Mouse (Mus musculus) hindbrain, embryonic 11.5 days (tissue): ENCODE measurements around the gene Ifitm1. TPM values are rescaled to one million over a fixed set of nuclear protein-coding genes. Genes with fewer than 3 reads are reported as not detected.

Source experiments
- ATAC-seq: fragments of 200-750 bp; cut with Nextera tagmentation; 2 replicates; pipeline ENCODE4 v1.8.0; 2017; ENCODE audit warnings: mild to moderate bottlenecking, moderate TSS enrichment, moderate library complexity; ENCODE audit not compliant: low FRiP score
- DNase-seq: peaks from one replicate; pipeline ENCODE4 v3.0.0-alpha.2; 2015; ENCODE audit warnings: low spot score
- H3K27ac ChIP-seq: fragments of 300-500 bp; sonication (generic); 2 replicates; pipeline ENCODE4 v1.5.1; 2014; ENCODE audit warnings: mild to moderate bottlenecking, low read depth, low read length
- H3K27me3 ChIP-seq: fragments of 300-500 bp; sonication (generic); 2 replicates; pipeline ENCODE4 v1.6.1; 2014; ENCODE audit warnings: mild to moderate bottlenecking, low read length, moderate library complexity, mixed read lengths; ENCODE audit not compliant: control insufficient read depth, insufficient read depth
- H3K36me3 ChIP-seq: fragments of 300-500 bp; sonication (generic); 2 replicates; pipeline ENCODE4 v1.6.1; 2014; ENCODE audit warnings: mild to moderate bottlenecking, low read length, moderate library complexity, mixed read lengths; ENCODE audit not compliant: control insufficient read depth, insufficient read depth
- H3K4me1 ChIP-seq: fragments of 300-500 bp; sonication (generic); replicated peaks from 2 replicates; pipeline ENCODE4 v1.6.1; 2014; ENCODE audit warnings: low read length, mixed read lengths; ENCODE audit not compliant: control insufficient read depth, insufficient read depth
- H3K4me2 ChIP-seq: fragments of 300-500 bp; sonication (generic); replicated peaks from 2 replicates; pipeline ENCODE4 v1.6.1; 2014; ENCODE audit warnings: mild to moderate bottlenecking, low read depth, low read length
- H3K4me3 ChIP-seq: fragments of 300-500 bp; sonication (generic); 2 replicates; pipeline ENCODE4 v1.5.1; 2014; ENCODE audit warnings: low read depth, low read length
- H3K9ac ChIP-seq: fragments of 300-500 bp; sonication (generic); 2 replicates; pipeline ENCODE4 v1.6.1; 2014; ENCODE audit warnings: low read depth, low read length
- H3K9me3 ChIP-seq: fragments of 300-500 bp; sonication (generic); 2 replicates; pipeline ENCODE4 v1.6.1; 2016; ENCODE audit warnings: low read length; ENCODE audit not compliant: control insufficient read depth
- WGBS: fragments of 180-500 bp; shearing (Covaris S2); extraction: QIAGEN DNeasy Blood & Tissue Kit; methylation state at CpG from one replicate; pipeline ENCODE4 v1.1.7; 2014; 5-methylcytosine and 5-hydroxymethylcytosine counted together
- polyA plus RNA-seq: library from polyadenylated mRNA; unstranded; fragments of >200 nt; fragmentation: Nextera tagmentation; extraction: Ambion mirVana; gene quantifications from 2 replicates; pipeline ENCODE4 v1.2.1, GENCODE M21; 2014

Gene Ifitm1
- polyA plus RNA-seq, 1 experiment from 2014 or later = 7.8 TPM

DNA sequence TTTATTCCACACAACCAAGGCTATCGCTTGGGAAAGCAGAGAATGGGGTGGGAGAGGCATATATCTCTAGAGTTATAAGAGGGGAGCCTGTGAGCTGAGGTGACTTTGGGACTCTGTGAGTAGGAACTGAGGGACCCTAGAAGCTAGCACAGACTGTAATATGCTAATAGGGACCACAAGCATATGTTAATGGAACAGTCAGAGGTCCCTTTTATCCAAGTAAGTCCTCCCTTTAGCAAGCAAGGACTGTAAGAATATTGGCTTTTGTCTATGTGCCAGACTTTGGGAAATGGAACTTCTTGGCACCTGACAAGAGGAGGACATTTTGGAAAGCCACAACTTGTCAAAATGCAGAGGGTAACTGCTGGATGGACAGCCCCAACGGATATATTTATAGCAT lies 28.1 kb upstream of the Ifitm1 start:
- Histone ChIP-seq H3K4me2 (no peak overlapping the region), H3K4me1 (no peaks in the 10 kb centered on the region), H3K4me3 (no peak overlapping the region), H3K27ac (no peak overlapping the region), H3K36me3 (no peaks in the 10 kb centered on the region), H3K9me3 (no peaks in the 10 kb centered on the region), H3K9ac (no peak overlapping the region), H3K27me3 (no peaks in the 10 kb centered on the region; the same call in 1 of the 2 replicates)
- 18% methylated on average over 2 of the region's 2 CpGs for WGBS
- no peak for ATAC-seq
- DNase-seq = no peak

DNA sequence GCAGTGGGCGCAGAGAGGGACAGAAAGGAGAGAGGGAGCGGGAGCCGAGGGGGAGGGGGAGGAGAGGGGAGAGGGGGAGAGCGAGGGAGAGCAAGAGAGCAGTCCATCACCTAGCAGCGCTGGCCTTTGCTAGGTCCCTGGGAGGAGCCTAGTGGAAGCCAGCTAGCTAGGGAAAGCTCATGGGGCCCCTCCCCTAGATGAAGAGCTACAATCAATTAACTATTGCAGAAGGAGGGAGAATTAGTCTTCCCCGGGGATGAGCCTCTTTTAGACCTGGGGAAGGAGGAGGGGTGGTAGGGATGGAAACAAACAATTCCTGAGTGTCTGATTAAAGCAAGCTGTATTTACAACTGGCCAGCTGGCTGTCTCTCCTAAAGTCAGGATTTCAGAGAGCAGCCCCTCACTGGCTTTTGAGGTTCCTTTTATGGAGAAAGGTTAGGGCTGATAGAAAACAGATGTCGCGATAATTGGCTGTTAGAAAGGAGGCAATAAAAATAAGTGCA lies 27.3 kb upstream of the Ifitm1 start:
- Histone ChIP-seq H3K9me3 (no peaks in the 10 kb centered on the region), H3K27ac (no peak overlapping the region)
- 11% methylated on average over 8 of the region's 8 CpGs for WGBS

DNA sequence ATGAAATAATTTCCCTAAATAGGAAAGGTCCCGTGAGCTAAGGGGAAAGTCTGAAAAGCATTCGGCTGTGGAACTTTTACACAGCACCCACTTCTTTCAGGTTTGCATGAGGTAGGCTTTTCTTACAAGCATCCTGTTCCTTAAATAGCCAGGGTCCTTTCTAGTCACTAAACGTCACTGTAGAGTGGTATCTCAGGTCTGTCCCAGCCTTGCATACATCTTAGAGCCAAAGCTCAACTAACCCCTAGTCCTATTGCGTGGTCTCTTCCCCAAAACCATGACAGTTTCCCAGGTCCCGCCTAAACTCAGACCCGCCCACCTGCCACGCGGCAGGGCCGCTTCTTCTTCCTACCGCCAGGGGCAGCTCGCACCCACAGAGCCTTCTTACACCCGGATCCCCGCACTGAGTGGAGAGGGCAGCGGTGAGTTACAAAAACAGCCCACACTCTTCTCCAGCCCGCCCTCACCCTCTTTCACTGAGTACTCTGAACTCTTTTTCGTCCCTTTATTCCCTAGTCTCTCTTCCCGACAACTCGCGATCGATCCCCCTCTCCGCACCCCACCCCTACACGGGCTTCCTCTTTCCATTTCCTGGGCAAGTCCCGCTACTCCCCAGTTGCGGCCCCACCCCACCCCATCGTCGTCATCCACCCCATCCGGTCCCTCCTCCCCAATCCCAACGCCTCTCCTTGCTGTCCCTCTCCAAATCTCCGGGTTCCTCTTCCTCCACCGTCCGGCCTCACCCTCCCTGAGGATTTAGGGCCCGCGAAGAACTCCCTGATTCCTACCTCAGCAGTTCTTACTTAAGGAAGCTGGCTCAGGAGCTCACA lies 25.6 kb upstream of the Ifitm1 start, which contains the start of gene Pgghg:
Pgghg (plus strand) TSS at position 170 of the 830 bp plus-strand sequence.
- H3K9me3 ChIP-seq = no peaks in the 10 kb centered on the region
- 4% methylated on average over 33 of the region's 33 CpGs for WGBS
- ATAC-seq (peak; percentile 89), DNase-seq (peak; percentile 89)
- no peaks in the 10 kb centered on the region; the same call in 1 of the 2 replicates for H3K27me3 ChIP-seq
- no peaks in the 10 kb centered on the region for H3K4me1 ChIP-seq
- H3K9ac ChIP-seq = peak within 1 kb of the TSS; percentile 59
- H3K4me2 ChIP-seq = peak within 1 kb of the TSS; percentile 43
- H3K27ac ChIP-seq = no peak within 1 kb of the TSS
- H3K4me3 ChIP-seq = peak within 1 kb of the TSS; percentile 39
- H3K36me3 ChIP-seq = no peaks in the 10 kb centered on the region

More for the DNA sequence above, 27.3 kb upstream of the Ifitm1 start:
- Histone ChIP-seq H3K36me3 (no peaks in the 10 kb centered on the region), H3K9ac (no peak overlapping the region), H3K27me3 (no peaks in the 10 kb centered on the region; the same call in 1 of the 2 replicates), H3K4me2 (no peak overlapping the region), H3K4me3 (no peak overlapping the region), H3K4me1 (no peaks in the 10 kb centered on the region)
- peak; percentile 46 for DNase-seq
- no peak for ATAC-seq

DNA sequence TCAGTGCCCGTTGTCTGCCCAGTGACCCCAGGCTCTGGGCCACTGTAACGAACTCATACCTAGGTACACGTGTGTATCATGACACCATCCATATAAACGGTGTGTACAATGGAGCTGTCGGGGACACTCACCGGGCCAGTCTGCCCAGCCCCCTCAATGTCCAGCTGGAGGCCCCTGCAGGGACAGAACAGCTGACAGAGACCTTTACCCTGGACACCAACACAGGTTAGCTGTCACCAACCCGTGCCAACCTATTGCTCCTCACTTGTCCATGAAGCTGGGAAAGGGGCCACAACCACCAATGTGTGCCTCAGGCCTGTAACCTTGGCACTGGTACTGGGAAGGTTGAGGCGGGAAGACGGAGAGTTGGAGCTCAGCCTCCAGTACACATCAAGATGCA lies 24.7 kb upstream of the Ifitm1 start:
- no peaks in the 10 kb centered on the region for H3K36me3 ChIP-seq
- H3K27ac ChIP-seq = no peak overlapping the region
- H3K9me3 ChIP-seq = no peaks in the 10 kb centered on the region
- peak overlapping the region; percentile 59; the same call in 1 of the 2 replicates for H3K9ac ChIP-seq
- H3K27me3 ChIP-seq = no peaks in the 10 kb centered on the region; the same call in 1 of the 2 replicates
- no peak for DNase-seq
- no peaks in the 10 kb centered on the region for H3K4me1 ChIP-seq
- H3K4me3 ChIP-seq = peak overlapping the region; percentile 39
- ATAC-seq = peak; percentile 12; the same call in 1 of the 2 replicates
- peak overlapping the region; percentile 43 for H3K4me2 ChIP-seq
- 59% methylated on average over 9 of the region's 9 CpGs for WGBS

DNA sequence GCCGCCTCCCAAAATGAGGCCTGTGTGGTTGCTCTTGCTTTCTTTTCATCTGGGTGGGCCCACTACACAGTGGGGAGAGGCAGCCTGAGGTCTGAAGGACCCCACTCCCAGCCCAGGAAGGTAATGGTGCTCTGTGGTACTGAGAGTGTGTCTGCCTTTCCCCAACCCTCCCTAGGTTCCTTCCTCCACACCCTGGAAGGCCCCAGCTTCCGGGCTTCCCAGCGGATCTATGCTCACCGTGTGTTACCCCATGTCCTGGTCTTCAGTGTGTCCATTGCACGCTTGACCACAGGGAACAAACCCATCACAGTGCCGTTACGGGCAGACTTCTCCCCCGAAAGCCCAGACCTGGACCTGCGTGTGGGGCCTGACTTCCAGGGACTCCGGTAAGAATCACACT lies 24.2 kb upstream of the Ifitm1 start:
- H3K4me3 ChIP-seq = no peak overlapping the region
- no peak overlapping the region for H3K9ac ChIP-seq
- no peak overlapping the region for H3K4me2 ChIP-seq
- no peaks in the 10 kb centered on the region for H3K9me3 ChIP-seq
- ATAC-seq = no peak
- no peaks in the 10 kb centered on the region for H3K36me3 ChIP-seq
- no peaks in the 10 kb centered on the region for H3K4me1 ChIP-seq
- DNase-seq = no peak
- H3K27me3 ChIP-seq = no peaks in the 10 kb centered on the region; the same call in 1 of the 2 replicates
- WGBS = 89% methylated on average over 10 of the region's 10 CpGs
- no peak overlapping the region for H3K27ac ChIP-seq

DNA sequence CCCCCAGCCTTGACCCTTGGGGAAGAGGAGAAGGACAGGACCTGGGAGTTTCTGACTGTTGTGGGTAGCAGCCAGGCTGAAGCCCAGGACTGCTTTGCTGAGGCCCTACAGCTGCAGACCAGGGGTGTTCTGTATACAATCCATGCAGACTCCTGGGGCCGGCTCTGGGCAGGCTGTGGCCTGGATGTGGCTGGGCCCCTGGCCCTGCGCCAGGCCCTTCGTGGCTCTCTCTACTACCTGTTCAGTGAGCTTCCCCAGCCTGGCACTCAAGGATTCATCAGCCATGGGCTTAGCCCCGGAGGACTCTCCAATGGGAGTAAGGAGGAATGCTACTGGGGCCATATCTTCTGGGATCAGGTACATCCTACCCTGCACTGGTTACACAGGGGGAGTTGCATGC lies 23.7 kb upstream of the Ifitm1 start:
- DNase-seq = no peak
- Histone ChIP-seq H3K4me1 (no peaks in the 10 kb centered on the region), H3K9ac (no peak overlapping the region), H3K4me2 (no peak overlapping the region), H3K36me3 (no peaks in the 10 kb centered on the region), H3K9me3 (no peaks in the 10 kb centered on the region), H3K27me3 (no peaks in the 10 kb centered on the region; the same call in 1 of the 2 replicates), H3K27ac (no peak overlapping the region), H3K4me3 (no peak overlapping the region)
- 91% methylated on average over 4 of the region's 4 CpGs for WGBS
- ATAC-seq = no peak

DNA sequence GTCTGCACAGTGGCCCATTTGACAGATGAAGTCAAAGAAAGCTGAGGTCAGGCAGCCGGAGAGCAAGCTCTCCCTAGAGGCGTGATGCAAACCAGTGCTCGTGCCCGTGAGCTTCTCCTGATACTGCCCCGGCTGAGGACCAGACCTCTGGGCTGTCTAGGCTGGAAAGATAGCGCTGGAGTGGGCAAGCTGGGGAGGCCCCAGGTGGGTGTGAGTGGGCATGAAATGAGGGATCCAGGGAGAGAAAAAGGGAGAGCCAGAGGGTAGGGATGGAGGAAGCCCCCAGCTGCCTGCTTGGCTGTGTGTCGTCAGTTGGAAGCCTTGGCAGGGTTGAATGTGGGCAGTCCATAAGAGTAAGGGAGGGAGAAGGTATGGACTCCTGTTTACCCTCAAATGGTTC lies 22.8 kb upstream of the Ifitm1 start:
- Histone ChIP-seq H3K9ac (no peak overlapping the region), H3K27ac (no peak overlapping the region), H3K4me1 (no peaks in the 10 kb centered on the region), H3K36me3 (no peaks in the 10 kb centered on the region), H3K4me3 (no peak overlapping the region), H3K27me3 (no peaks in the 10 kb centered on the region; the same call in 1 of the 2 replicates), H3K9me3 (no peaks in the 10 kb centered on the region), H3K4me2 (no peak overlapping the region)
- WGBS = 89% methylated on average over 7 of the region's 7 CpGs
- DNase-seq = no peak
- ATAC-seq = no peak

DNA sequence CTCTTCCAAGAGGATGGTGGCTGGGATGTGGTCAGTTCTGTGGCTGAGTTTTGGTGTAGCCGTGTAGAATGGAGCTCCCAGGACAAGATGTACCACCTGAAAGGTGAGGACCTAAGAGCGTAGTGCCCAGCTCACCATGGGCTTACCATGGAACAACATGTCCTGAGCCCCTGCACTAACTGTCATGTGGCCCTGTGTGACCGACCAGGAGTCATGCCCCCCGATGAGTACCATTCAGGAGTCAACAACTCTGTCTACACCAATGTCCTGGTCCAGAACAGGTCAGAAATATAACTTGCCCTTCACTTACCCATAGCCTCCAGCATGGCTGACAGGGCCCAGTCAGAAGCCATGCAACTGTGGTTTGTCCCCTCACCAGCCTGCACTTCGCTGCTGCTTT lies 21.8 kb upstream of the Ifitm1 start:
- no peaks in the 10 kb centered on the region; the same call in 1 of the 2 replicates for H3K27me3 ChIP-seq
- no peaks in the 10 kb centered on the region for H3K36me3 ChIP-seq
- DNase-seq (no peak), ATAC-seq (no peak)
- no peaks in the 10 kb centered on the region for H3K9me3 ChIP-seq
- no peak overlapping the region for H3K27ac ChIP-seq
- 90% methylated on average over 5 of the region's 5 CpGs for WGBS
- H3K4me3 ChIP-seq = no peak overlapping the region
- H3K4me1 ChIP-seq = no peaks in the 10 kb centered on the region
- H3K9ac ChIP-seq = no peak overlapping the region
- no peak overlapping the region for H3K4me2 ChIP-seq
